Comparison of ENCODE assay signal across 23 mouse cellular contexts in genomic region chr4:118518208-118518607, GRCm38 (mm10). TPM values are rescaled to one million over a fixed set of nuclear protein-coding genes. Genes with fewer than 3 reads are reported as not detected.
DNase-seq lines count a peak whose midpoint lies in the region; ATAC-seq and TF ChIP-seq lines count a peak whose summit lies in the region.
"Had no signal": no experiment of that assay in that cellular context is flagged by ENCODE, and none has a peak within 500 bp of the region (broad histone marks: within the 10 kb centered on the region; RNA-seq: fewer than 3 reads in every experiment).

No protein-coding gene starts in this region.

- no peak overlapping the region for H3K9ac ChIP-seq in hindbrain, embryonic 14.5 days
- H3K9ac ChIP-seq in intestine, embryonic 14.5 days (ENCODE audit: low read length), result no peak overlapping the region
- H3K9ac ChIP-seq: heart, embryonic 13.5 days; liver, embryonic 13.5 days; midbrain, embryonic 13.5 days; neural tube, embryonic 13.5 days had no signal

- 64% methylated on average over 5 of the region's 5 CpGs for WGBS in hindbrain, embryonic 10.5 days
- WGBS in hindbrain, embryonic 14.5 days, result 69% methylated on average over 5 of the region's 5 CpGs
- 56% methylated on average over 5 of the region's 5 CpGs for WGBS in intestine, embryonic 14.5 days
- WGBS in small intestine, adult 2 months, result 14% methylated on average over 5 of the region's 5 CpGs

- H3K36me3 ChIP-seq in hindbrain, embryonic 10.5 days, result no peaks in the 10 kb centered on the region
- H3K36me3 ChIP-seq in hindbrain, embryonic 14.5 days (replicated peaks; ENCODE audit: control insufficient read depth, insufficient read depth), result no peaks in the 10 kb centered on the region
- no peaks in the 10 kb centered on the region for H3K36me3 ChIP-seq in E14TG2a.4 (ENCODE audit: insufficient read depth, low read length)
- H3K36me3 ChIP-seq in intestine, embryonic 14.5 days (ENCODE audit: control insufficient read depth, insufficient read depth, low read length), result no peaks in the 10 kb centered on the region
- no peaks in the 10 kb centered on the region for H3K36me3 ChIP-seq in small intestine, adult 2 months (ENCODE audit: control insufficient read depth, insufficient read depth, low read length)
- H3K36me3 ChIP-seq: forebrain, embryonic 12.5 days; heart, embryonic 13.5 days; liver, embryonic 13.5 days; midbrain, embryonic 13.5 days; neural tube, embryonic 13.5 days had no signal

- peaks cover 16% of the 10 kb centered on the region; the same call in 1 of the 2 replicates for H3K27me3 ChIP-seq in hindbrain, embryonic 10.5 days (ENCODE audit: insufficient read depth, poor library complexity, severe bottlenecking)
- no peaks in the 10 kb centered on the region; the same call in 1 of the 2 replicates for H3K27me3 ChIP-seq in hindbrain, embryonic 14.5 days (ENCODE audit: control insufficient read depth, insufficient read depth, low read length)
- peaks cover 41% of the 10 kb centered on the region for H3K27me3 ChIP-seq in E14TG2a.4 (ENCODE audit: insufficient read depth, low read length)
- 0 out of 2 replicates have a peak, but pooled peaks cover 3% of the 10 kb centered on the region for H3K27me3 ChIP-seq in intestine, embryonic 14.5 days (replicated peaks; ENCODE audit: control insufficient read depth, insufficient read depth, low read length)
- no peaks in the 10 kb centered on the region for H3K27me3 ChIP-seq in small intestine, adult 2 months (ENCODE audit: control insufficient read depth, insufficient read depth, low read length)

- ATAC-seq in hindbrain, embryonic 14.5 days (ENCODE audit: low FRiP score), result no peak
- no peak for ATAC-seq in intestine, embryonic 14.5 days (replicated peaks; ENCODE audit: low FRiP score, low TSS enrichment, low read depth)
- ATAC-seq: hindbrain, embryonic 16.5 days; midbrain, embryonic 13.5 days had no signal

- no peak for TF ChIP-seq POLR2A in small intestine, adult 2 months (IDR thresholded peaks at IDR 0.05; ENCODE audit: low read depth, low read length)

- no peak for TF ChIP-seq CTCF in E14TG2a.4 (conservative IDR thresholded peaks at IDR 0.05; ENCODE audit: low read length)
- TF ChIP-seq CTCF in small intestine, adult 2 months (IDR thresholded peaks at IDR 0.05; ENCODE audit: extremely low read depth, insufficient read length, insufficient replicate concordance, low read depth, low read length), result no peak

- DNase-seq in hindbrain, embryonic 10.5 days (ENCODE audit: low spot score), result no peak
- DNase-seq in hindbrain, embryonic 14.5 days (ENCODE audit: low spot score), result no peak
- DNase-seq in intestine, embryonic 14.5 days (ENCODE audit: low spot score), result no peak
- DNase-seq in left cerebral cortex, adult 18-20 months (ENCODE audit: low spot score in 2 of 2), result no peak
- no peak for DNase-seq in testis, postnatal 14 days (ENCODE audit: low spot score)
- DNase-seq: cerebellum, adult 8-10 months; heart, adult 18-20 months; heart, postnatal 36 days; kidney, adult 9 months; layer of hippocampus, adult 9-11 months; liver, embryonic 13.5 days; right cerebral cortex, postnatal 14 days; thymus, postnatal 25 days had no signal

- H3K4me1 ChIP-seq in hindbrain, embryonic 10.5 days (replicated peaks), result peaks cover 29% of the 10 kb centered on the region
- H3K4me1 ChIP-seq in hindbrain, embryonic 14.5 days (replicated peaks; ENCODE audit: control insufficient read depth, insufficient read depth, low read length), result 0 out of 2 replicates have a peak, but pooled peaks cover 4% of the 10 kb centered on the region
- peaks cover 52% of the 10 kb centered on the region for H3K4me1 ChIP-seq in E14TG2a.4 (replicated peaks; ENCODE audit: low read depth, low read length)
- no peaks in the 10 kb centered on the region for H3K4me1 ChIP-seq in intestine, embryonic 14.5 days (replicated peaks; ENCODE audit: control insufficient read depth, insufficient read depth, low read length)
- H3K4me1 ChIP-seq in small intestine, adult 2 months (ENCODE audit: control insufficient read depth, insufficient read depth, insufficient read length, low read length), result peaks cover 28% of the 10 kb centered on the region; the same call in 1 of the 2 replicates

- no peak overlapping the region for H3K4me3 ChIP-seq in hindbrain, embryonic 10.5 days
- no peak overlapping the region for H3K4me3 ChIP-seq in hindbrain, embryonic 14.5 days (replicated peaks; ENCODE audit: low read length)
- peak overlapping the region; percentile 64; the same call in 1 of the 2 replicates for H3K4me3 ChIP-seq in E14TG2a.4 (replicated peaks; ENCODE audit: low read length)
- H3K4me3 ChIP-seq in intestine, embryonic 14.5 days (ENCODE audit: low read depth, low read length), result no peak overlapping the region
- H3K4me3 ChIP-seq in small intestine, adult 2 months (ENCODE audit: low read depth, low read length), result peak overlapping the region; percentile 35; the same call in 1 of the 2 replicates
- H3K4me3 ChIP-seq: forebrain, embryonic 12.5 days; heart, embryonic 13.5 days; liver, embryonic 13.5 days; midbrain, embryonic 13.5 days; neural tube, embryonic 13.5 days had no signal

- peak overlapping the region; percentile 37; the same call in 1 of the 2 replicates for H3K27ac ChIP-seq in hindbrain, embryonic 10.5 days
- H3K27ac ChIP-seq in hindbrain, embryonic 14.5 days, result no peak overlapping the region
- peak overlapping the region; percentile 84; the same call in 1 of the 2 replicates for H3K27ac ChIP-seq in intestine, embryonic 14.5 days (ENCODE audit: low read depth)
- peak overlapping the region; percentile 100 for H3K27ac ChIP-seq in small intestine, adult 2 months (ENCODE audit: insufficient read depth, low read depth, low read length)
- H3K27ac ChIP-seq: forebrain, embryonic 12.5 days; heart, embryonic 13.5 days; liver, embryonic 13.5 days; midbrain, embryonic 13.5 days; neural tube, embryonic 13.5 days had no signal

- H3K9me3 ChIP-seq in hindbrain, embryonic 10.5 days, result no peaks in the 10 kb centered on the region
- H3K9me3 ChIP-seq in hindbrain, embryonic 14.5 days (ENCODE audit: control insufficient read depth, low read length), result no peaks in the 10 kb centered on the region
- no peaks in the 10 kb centered on the region for H3K9me3 ChIP-seq in E14TG2a.4 (ENCODE audit: low read length)
- H3K9me3 ChIP-seq in intestine, embryonic 14.5 days (ENCODE audit: control insufficient read depth, low read length), result no peaks in the 10 kb centered on the region
- H3K9me3 ChIP-seq: forebrain, embryonic 12.5 days; heart, embryonic 13.5 days; liver, embryonic 13.5 days; midbrain, embryonic 13.5 days; neural tube, embryonic 13.5 days had no signal

- no peak overlapping the region for H3K4me2 ChIP-seq in hindbrain, embryonic 14.5 days (replicated peaks)
- no peak overlapping the region for H3K4me2 ChIP-seq in intestine, embryonic 14.5 days (ENCODE audit: low read length)
- H3K4me2 ChIP-seq: forebrain, embryonic 12.5 days; heart, embryonic 13.5 days; liver, embryonic 13.5 days; midbrain, embryonic 13.5 days had no signal

RNA-seq across cellular contexts. Expression of gene 2610528J11Rik, which starts 8.6 kb away (rescaled TPM):
- 1.1 and 2.8 TPM in 2 replicates for polyA plus RNA-seq in hindbrain, embryonic 10.5 days (2016; fragmentation: Nextera tagmentation; extraction: Ambion mirVana)
- polyA plus RNA-seq in hindbrain, embryonic 14.5 days (2014; fragmentation: Nextera tagmentation; extraction: Ambion mirVana), result not detected in 2 replicates
- 35.7 and 46.4 TPM in 2 replicates for polyA plus RNA-seq in intestine, embryonic 14.5 days (2014; fragmentation: Nextera tagmentation; extraction: Ambion mirVana)
- 62.2 and 164 TPM in 2 replicates for polyA plus RNA-seq in small intestine, adult 2 months (2012; rRNA removed)
- not detected for total RNA-seq in left cerebral cortex, adult 18-20 months (2021)
- total RNA-seq: adrenal gland, adult 18-20 months; gastrocnemius, adult 8-10 months; heart, adult 18-20 months; heart, postnatal 36 days; left cerebral cortex, adult 8-10 months had no signal
- polyA plus RNA-seq: hindbrain, embryonic 16.5 days; neural tube, embryonic 13.5 days had no signal

RNA-seq across cellular contexts. Expression of gene Tmem125, which starts 25.6 kb away (rescaled TPM):
- 0.71 and 1.1 TPM in 2 replicates for polyA plus RNA-seq in hindbrain, embryonic 10.5 days (2016; fragmentation: Nextera tagmentation; extraction: Ambion mirVana)
- polyA plus RNA-seq in hindbrain, embryonic 14.5 days (2014; fragmentation: Nextera tagmentation; extraction: Ambion mirVana), result not detected in 2 replicates
- 8.5 and 9.3 TPM in 2 replicates for polyA plus RNA-seq in intestine, embryonic 14.5 days (2014; fragmentation: Nextera tagmentation; extraction: Ambion mirVana)
- polyA plus RNA-seq in small intestine, adult 2 months (2012; rRNA removed), result 37.2 and 68.8 TPM in 2 replicates
- 1 to 10 TPM; 5.0 to 5.3 TPM for total RNA-seq in left cerebral cortex, adult 18-20 months (2021)
- total RNA-seq: adrenal gland, adult 18-20 months; gastrocnemius, adult 8-10 months; heart, adult 18-20 months had no signal
- polyA plus RNA-seq: forebrain, embryonic 12.5 days; midbrain, embryonic 13.5 days; neural tube, embryonic 13.5 days had no signal

RNA-seq across cellular contexts. Expression of gene Tie1, which starts 28.3 kb away (rescaled TPM):
- polyA plus RNA-seq in hindbrain, embryonic 10.5 days (2016; fragmentation: Nextera tagmentation; extraction: Ambion mirVana), result 16.0 and 19.5 TPM in 2 replicates
- 14.3 and 15.1 TPM in 2 replicates for polyA plus RNA-seq in hindbrain, embryonic 14.5 days (2014; fragmentation: Nextera tagmentation; extraction: Ambion mirVana)
- polyA plus RNA-seq in intestine, embryonic 14.5 days (2014; fragmentation: Nextera tagmentation; extraction: Ambion mirVana), result 17.2 and 18.8 TPM in 2 replicates
- 8.6 and 16.2 TPM in 2 replicates for polyA plus RNA-seq in small intestine, adult 2 months (2012; rRNA removed)
- total RNA-seq in left cerebral cortex, adult 18-20 months (2021), result 1 to 10 TPM; 7.3 to 7.7 TPM

Comparison
In these comparisons a context has a peak if more than half of its experiments do, and no peak if none do; other contexts are left out.
1. H3K4me3 ChIP-seq: peak in E14TG2a.4 (single experiment) and small intestine, adult 2 months (single experiment); none in hindbrain, embryonic 10.5 days (single experiment), hindbrain, embryonic 14.5 days (single experiment) and intestine, embryonic 14.5 days (single experiment).